Mouse (Mus musculus) embryo, embryonic 10 days (tissue): ENCODE results near the gene Chst10.
A peak's percentile ranks its signal among the peaks of the same experiment; 100 is the strongest.

Experiments
- DNase-seq: peaks from one replicate; pipeline ENCODE4 v3.0.0-alpha.2; 2015; ENCODE audit warnings: low spot score

Gene Chst10

GRCm38 (mm10) chr1:38866242-38866641, 31.7 kb downstream of the Chst10 start:
- no peak for DNase-seq

- DNase-seq, result no peak
Observed at GRCm38 (mm10) chr1:38864341-38864740, 33.6 kb downstream of the Chst10 start.

- DNase-seq, result peak; percentile 18
Observed at GRCm38 (mm10) chr1:38862213-38862612, 35.7 kb downstream of the Chst10 start.

DNA sequence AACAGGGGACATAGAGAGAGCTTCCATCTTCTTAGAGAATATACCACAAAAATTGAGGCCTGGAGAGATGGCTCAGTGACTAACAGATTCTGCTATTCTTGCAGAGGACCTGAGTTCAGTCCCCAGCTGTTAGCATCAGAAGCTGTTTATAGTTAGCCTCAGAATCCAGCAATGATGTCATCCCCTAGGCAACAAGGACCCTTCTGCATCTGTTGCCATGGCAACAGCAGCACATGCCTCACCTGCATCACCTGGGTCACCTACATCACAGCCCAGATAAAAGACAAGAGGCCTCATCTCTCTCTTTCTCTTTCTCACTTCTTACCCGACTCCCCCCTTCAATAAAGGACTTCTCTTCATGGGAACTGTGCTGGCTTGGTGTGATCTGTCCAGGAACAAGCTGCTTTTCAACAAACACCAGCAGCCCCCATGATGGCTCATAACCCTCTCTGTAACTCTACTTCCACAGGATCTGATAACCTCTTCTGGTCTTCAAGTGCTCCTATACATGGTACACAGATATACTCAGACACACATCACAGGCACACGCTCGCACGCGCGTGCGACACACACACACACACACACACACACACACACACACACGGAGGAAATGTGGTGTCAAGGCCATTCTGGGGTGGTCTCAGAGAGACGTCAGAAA, 37.0 kb downstream of the Chst10 start:
- DNase-seq, result no peak

GRCm38 (mm10) chr1:38860207-38860606, 37.8 kb downstream of the Chst10 start:
- no peak for DNase-seq

DNA sequence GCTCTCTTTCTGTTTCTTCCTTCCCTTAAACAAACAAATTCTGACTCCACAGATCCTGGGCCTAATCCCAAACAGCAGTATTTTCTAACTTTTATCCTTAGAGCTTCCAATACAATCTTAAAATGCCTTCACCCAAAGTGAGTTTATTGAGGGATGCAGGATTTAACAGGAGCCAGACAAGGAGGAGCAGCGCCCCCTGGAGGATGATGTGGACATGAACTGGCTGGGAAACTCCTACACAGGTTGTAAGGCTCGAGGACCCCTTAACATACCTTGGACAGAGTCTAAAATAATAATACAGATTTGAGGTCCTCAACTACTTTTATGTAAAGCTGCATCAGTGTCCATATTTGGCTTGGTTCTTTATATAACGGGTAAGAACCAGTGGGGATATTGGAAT, 41.8 kb downstream of the Chst10 start:
- peak; percentile 90 for DNase-seq

- DNase-seq, result no peak
Observed at GRCm38 (mm10) chr1:38852250-38852649, 45.7 kb downstream of the Chst10 start.

DNA sequence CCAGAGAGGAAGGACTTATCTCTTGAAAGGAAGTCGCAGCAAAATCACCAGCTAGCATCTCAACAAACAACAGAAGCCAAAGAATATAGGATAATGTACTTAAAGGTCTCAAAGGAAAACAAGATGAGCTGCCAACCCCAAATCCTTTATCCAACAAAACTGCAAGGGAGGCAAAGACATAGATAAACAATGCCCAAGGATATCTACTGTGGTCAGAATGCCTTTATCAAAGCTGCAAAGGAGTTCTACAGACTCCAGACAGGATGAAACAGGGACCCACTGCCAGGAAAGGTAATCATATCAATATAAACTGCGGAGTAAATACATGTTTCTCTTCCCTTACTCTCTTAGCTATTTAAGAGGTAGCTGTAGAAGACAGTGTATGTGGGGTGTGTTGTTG, 47.3 kb downstream of the Chst10 start:
- no peak for DNase-seq

GRCm38 (mm10) chr1:38848451-38849289, 49.3 kb downstream of the Chst10 start:
- no peak for DNase-seq

GRCm38 (mm10) chr1:38847975-38848374, 50.0 kb downstream of the Chst10 start:
- peak; percentile 84 for DNase-seq

- DNase-seq, result no peak
Observed at GRCm38 (mm10) chr1:38843275-38843674, 54.7 kb downstream of the Chst10 start.

DNA sequence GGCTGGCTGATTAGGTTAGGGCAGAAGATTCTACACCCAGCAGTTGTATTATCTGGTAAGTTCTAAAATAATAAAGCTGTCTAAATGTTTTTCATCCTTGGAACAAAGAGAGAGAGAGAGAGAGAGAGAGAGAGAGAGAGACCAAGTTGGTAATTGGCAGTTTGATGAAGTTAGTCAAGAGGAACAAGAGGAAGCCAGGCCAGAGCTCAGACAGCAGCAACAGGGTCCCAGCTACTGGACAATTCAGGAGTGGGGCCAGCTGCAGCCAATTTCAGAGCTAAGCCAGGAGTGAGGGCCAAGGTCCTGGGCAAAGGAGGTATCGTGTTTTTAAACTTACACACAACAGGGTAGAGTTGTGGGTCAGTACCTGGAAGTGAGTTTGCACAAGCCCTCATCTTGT, 55.1 kb downstream of the Chst10 start:
- no peak for DNase-seq

DNA sequence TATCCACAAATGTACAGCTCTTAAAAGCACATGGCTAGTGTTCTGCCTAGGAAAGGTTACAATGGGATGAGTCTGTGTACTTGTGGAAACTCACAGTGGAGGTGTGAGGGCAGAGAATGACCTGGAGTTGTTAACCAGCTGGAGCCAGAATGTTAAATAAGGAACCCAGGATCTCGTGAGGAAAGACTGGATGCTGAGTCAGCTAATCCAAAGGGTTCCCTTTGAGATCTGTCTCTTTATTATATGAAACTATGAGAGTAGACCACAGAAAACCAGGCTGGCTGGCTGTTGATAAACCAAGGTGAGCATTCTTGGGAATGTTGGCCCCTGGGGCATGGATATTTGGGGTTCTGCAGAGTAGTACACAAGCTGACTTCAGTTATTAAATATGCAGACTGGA, 58.0 kb downstream of the Chst10 start:
- DNase-seq, result no peak

GRCm38 (mm10) chr1:38836477-38836872, 61.5 kb downstream of the Chst10 start, which contains the start of gene Lonrf2:
Gene Lonrf2 (minus strand): TSS chr1:38836711.
- peak; percentile 52 for DNase-seq

DNA sequence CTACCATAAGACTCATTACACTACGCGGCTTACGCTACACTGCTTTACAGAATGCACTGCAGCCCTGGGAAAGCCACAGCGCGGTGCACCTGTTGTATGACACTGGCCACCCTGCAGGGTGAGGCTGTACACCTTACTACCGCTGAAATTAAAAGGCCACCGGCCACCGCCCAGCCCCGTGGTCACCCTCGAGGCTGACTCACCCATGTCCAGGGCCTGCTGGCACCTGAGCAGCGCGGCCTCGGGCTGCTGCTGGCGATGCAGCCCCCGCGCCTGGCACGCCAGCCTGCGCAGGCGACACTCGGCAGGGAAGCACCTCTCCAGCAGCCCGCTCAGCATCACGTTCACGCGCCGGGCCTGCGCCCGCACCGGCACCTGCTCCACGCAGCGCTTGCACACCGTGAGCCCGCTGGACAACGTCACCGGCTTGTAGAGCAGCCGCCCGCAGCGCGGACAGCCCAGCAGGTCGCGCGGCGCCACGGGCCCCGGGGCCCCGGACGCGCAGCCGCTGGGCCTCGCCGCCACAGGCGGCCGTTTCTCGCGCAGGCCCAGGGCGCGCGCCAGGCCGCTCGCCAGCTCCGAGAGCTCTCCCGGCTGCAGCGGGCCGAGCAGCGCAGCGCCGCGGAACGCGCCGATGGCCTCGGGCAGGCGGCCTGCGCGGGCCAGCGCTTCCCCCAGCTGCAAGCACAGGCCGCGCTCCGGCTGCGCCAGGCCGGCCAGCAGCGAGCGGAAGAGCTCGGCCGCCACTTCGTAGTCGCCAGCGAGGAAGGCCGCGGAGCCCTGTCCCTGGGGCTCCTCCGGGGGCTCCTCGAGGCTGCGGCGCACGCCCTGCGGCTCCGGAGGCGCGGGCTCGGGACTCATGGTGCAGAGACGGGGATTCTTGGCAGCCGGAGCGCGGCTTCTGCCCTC, 62.1 kb downstream of the Chst10 start:
- DNase-seq, result peak; percentile 55

GRCm38 (mm10) chr1:38834899-38835298, 63.1 kb downstream of the Chst10 start:
- peak; percentile 58 for DNase-seq

DNA sequence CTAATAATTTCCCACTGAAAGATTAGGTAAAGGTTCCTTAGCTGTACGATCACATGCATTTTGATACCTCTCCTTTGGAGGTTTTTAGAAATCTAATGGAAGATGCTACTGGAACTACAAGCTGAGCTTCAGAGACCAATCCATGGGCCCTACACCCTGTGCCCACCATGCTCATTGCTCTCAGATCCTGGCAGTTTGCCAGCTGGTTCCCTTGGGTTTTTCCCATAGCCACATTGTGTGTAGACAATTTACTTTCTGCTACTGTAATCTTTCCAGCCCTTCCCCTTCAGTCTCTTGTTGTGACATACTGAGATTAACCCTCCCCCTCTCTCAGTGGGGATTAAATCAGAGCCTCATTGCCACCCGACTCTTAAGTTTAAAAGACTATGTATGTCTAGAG, 73.0 kb downstream of the Chst10 start:
- no peak for DNase-seq

GRCm38 (mm10) chr1:38823851-38824250, 74.1 kb downstream of the Chst10 start:
- no peak for DNase-seq

GRCm38 (mm10) chr1:38819691-38820090, 78.3 kb downstream of the Chst10 start:
- DNase-seq, result no peak

DNA sequence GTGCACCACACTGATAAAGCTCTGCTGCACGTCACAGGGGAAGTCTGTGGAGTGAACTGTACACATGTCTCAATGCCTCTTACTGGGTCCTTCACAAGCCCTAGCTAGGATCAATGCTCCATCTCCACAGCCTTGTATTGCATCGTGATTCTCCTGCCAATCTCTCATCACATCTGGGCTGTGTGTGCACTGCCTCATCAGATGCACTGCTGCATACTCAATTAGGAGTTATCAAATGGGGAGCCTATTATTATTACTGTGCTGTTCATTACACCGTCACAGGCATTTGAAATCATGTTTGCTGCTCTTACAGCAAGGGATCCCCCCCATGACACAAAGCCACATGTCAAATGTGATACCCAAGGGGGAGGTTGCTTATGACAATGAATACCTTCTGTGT, 80.3 kb downstream of the Chst10 start:
- no peak for DNase-seq

- DNase-seq, result no peak
Observed at GRCm38 (mm10) chr1:38817268-38817667, 80.7 kb downstream of the Chst10 start.

DNA sequence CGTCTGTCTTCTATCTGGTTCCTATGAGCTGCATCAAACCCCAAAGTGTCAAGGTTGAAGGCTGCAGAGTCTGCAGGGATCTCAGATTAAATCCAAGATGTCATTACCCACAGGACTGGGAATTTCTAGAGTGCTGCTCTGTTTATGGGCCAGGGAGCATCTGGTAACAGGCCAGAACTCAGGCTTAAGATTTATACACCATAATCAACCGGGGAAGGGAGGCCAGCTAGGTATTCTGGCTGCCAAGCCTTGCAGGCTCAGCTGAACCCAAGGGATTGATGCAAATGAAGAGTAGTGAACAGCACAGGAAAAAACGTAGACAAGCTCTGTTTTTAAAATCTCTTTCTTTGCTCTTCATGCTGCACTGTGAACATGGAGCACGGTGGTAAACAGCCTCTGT, 81.7 kb downstream of the Chst10 start:
- DNase-seq, result no peak
